Mouse (Mus musculus) thymus, postnatal 14 days (tissue): ENCODE data around the gene Cisd1.

ENCODE experiments used
- DNase-seq: peaks from one replicate; pipeline ENCODE4 v3.0.0; 2021

The Cisd1 gene

GRCm38 (mm10) chr10:71348637-71349280 lies 4.0 kb upstream of the Cisd1 start:
- peak; percentile 8 for DNase-seq

GRCm38 (mm10) chr10:71347964-71348636 lies 3.3 kb upstream of the Cisd1 start:
- no peak for DNase-seq

- peak; percentile 95 for DNase-seq
Measured at GRCm38 (mm10) chr10:71347509-71347949, 2.8 kb upstream of the Cisd1 start, which contains the start of gene Ipmk. Gene Ipmk (plus strand): TSS chr10:71347763.

- no peak for DNase-seq
Measured at GRCm38 (mm10) chr10:71346722-71347508, 2.2 kb upstream of the Cisd1 start.

GRCm38 (mm10) chr10:71346106-71346505 lies 1.4 kb upstream of the Cisd1 start:
- no peak for DNase-seq

GRCm38 (mm10) chr10:71343567-71344265 lies 1.0 kb downstream of the Cisd1 start:
- DNase-seq: peak; percentile 12

GRCm38 (mm10) chr10:71343130-71343529 lies 1.6 kb downstream of the Cisd1 start:
- DNase-seq: no peak

GRCm38 (mm10) chr10:71342030-71342805 lies 2.5 kb downstream of the Cisd1 start:
- peak; percentile 40 for DNase-seq

GRCm38 (mm10) chr10:71341290-71341689 lies 3.5 kb downstream of the Cisd1 start:
- no peak for DNase-seq

- no peak for DNase-seq
Measured at GRCm38 (mm10) chr10:71340195-71340594, 4.6 kb downstream of the Cisd1 start.

GRCm38 (mm10) chr10:71339463-71339862 lies 5.3 kb downstream of the Cisd1 start:
- DNase-seq: peak; percentile 23

- no peak for DNase-seq
Measured at GRCm38 (mm10) chr10:71338156-71338905, 6.4 kb downstream of the Cisd1 start.

GRCm38 (mm10) chr10:71337733-71338132 lies 7.0 kb downstream of the Cisd1 start:
- no peak for DNase-seq

GRCm38 (mm10) chr10:71332859-71333258 lies 11.9 kb downstream of the Cisd1 start:
- DNase-seq: no peak

- DNase-seq: no peak
Measured at GRCm38 (mm10) chr10:71332376-71332775, 12.4 kb downstream of the Cisd1 start.

GRCm38 (mm10) chr10:71331908-71332307 lies 12.8 kb downstream of the Cisd1 start:
- DNase-seq: no peak

- no peak for DNase-seq
Measured at GRCm38 (mm10) chr10:71330070-71330469, 14.7 kb downstream of the Cisd1 start.

- DNase-seq: no peak
Measured at GRCm38 (mm10) chr10:71329295-71329694, 15.5 kb downstream of the Cisd1 start.

GRCm38 (mm10) chr10:71328870-71329269 lies 15.9 kb downstream of the Cisd1 start:
- DNase-seq: no peak

- no peak for DNase-seq
Measured at GRCm38 (mm10) chr10:71328382-71328781, 16.4 kb downstream of the Cisd1 start.

GRCm38 (mm10) chr10:71327386-71327785 lies 17.4 kb downstream of the Cisd1 start:
- DNase-seq: no peak
